Mouse (Mus musculus): ENCODE results near the gene Olig1. TPM values are rescaled to one million over a fixed set of nuclear protein-coding genes. Genes with fewer than 3 reads are reported as not detected.
A peak's percentile ranks its signal among the peaks of the same experiment; 100 is the strongest.

The Olig1 gene
- polyA plus RNA-seq, 1 experiment: not detected

DNA sequence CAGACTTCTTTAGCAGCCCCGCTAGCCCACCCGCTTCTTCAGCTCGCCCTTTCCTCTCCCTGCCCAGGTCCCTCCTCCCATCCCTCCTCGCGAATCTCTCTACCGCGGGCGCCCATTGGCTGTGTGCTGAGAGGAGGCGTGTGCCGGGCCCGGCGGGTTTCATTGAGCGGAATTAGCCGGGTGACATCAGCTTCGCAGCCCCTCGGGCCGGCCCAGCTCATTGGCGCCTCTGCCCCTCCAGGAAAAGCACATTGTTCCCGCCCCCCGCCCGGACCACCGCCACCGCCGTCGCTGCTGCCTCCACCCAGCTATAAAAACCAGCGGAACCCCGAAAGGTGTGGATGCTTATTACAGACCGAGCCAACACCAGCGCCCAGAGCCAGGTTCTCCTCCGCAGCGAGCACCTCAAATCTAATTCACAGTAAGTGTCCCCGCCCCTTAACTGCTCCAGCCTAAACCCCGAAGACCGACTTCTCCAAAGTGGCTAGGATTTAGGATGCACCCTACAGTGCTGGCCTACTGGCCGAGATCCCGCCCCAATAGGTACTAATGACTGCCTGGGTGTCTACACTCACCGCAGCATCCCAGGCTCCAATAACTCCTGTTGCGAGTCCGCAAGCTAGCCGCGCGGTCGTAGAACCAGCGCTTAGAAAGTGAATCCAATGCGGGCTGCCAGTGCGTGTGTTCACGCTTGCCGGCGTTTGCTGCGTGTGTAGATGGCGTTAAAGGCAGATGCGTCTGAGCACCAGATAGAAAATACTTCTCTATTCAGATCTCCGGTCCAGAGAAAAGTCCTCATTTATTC, 44.1 kb upstream of the Olig1 start, which contains the start of gene Olig2:
Gene Olig2, plus strand, starts transcription at position 225 of the 805 bp plus-strand sequence.
- no peak for TF ChIP-seq POLR2A (IDR thresholded peaks at IDR 0.05; ENCODE audit: low read depth, low read length)
- no peak for TF ChIP-seq CTCF (IDR thresholded peaks at IDR 0.05; ENCODE audit: extremely low read depth, insufficient read length, insufficient replicate concordance, low read depth, low read length)
- WGBS: 3% methylated on average over 53 of the region's 53 CpGs
- Histone ChIP-seq H3K4me3 (ENCODE audit: low read depth, low read length) (peak within 1 kb of the TSS; percentile 13), H3K27me3 (ENCODE audit: control insufficient read depth, insufficient read depth, low read length) (peaks cover 83% of the 10 kb centered on the region), H3K27ac (ENCODE audit: insufficient read depth, low read depth, low read length) (no peak within 1 kb of the TSS), H3K36me3 (ENCODE audit: control insufficient read depth, insufficient read depth, low read length) (no peaks in the 10 kb centered on the region), H3K4me1 (ENCODE audit: control insufficient read depth, insufficient read depth, insufficient read length, low read length) (peaks cover 3% of the 10 kb centered on the region; the same call in 1 of the 2 replicates)

DNA sequence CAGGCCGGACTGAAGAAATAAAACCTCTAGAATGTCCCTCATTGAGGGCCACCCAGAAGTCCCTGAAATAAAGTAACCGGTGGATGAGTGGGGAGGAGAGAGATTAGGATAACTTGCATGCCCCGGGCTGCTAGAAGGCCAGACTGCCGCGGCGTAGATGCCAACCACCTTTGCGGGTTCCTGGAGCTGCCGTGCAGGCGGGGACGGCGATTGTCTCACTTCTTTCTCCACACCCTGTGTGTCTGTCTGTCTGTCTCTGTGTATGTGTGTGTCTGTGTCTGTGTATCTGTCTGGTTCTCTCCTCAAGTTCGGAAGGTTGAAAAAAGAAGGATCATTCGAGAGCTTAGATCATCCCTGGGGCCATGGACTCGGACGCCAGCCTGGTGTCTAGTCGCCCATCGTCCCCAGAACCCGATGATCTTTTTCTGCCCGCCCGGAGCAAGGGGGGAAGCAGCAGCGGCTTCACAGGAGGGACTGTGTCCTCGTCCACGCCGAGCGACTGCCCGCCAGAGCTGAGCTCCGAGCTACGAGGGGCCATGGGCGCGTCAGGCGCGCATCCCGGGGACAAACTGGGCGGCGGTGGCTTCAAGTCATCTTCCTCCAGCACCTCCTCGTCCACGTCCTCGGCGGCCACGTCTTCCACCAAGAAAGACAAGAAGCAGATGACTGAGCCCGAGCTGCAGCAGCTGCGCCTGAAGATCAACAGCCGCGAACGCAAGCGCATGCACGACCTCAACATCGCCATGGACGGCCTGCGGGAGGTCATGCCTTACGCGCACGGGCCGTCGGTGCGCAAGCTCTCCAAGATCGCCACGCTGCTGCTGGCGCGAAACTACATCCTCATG, 43.3 kb upstream of the Olig1 start:
- 3% methylated on average over 60 of the region's 60 CpGs for WGBS
- TF ChIP-seq POLR2A (IDR thresholded peaks at IDR 0.05; ENCODE audit: low read depth, low read length) (no peak), CTCF (IDR thresholded peaks at IDR 0.05; ENCODE audit: extremely low read depth, insufficient read length, insufficient replicate concordance, low read depth, low read length) (no peak)
- H3K27me3 ChIP-seq (ENCODE audit: control insufficient read depth, insufficient read depth, low read length): peaks cover 83% of the 10 kb centered on the region

DNA sequence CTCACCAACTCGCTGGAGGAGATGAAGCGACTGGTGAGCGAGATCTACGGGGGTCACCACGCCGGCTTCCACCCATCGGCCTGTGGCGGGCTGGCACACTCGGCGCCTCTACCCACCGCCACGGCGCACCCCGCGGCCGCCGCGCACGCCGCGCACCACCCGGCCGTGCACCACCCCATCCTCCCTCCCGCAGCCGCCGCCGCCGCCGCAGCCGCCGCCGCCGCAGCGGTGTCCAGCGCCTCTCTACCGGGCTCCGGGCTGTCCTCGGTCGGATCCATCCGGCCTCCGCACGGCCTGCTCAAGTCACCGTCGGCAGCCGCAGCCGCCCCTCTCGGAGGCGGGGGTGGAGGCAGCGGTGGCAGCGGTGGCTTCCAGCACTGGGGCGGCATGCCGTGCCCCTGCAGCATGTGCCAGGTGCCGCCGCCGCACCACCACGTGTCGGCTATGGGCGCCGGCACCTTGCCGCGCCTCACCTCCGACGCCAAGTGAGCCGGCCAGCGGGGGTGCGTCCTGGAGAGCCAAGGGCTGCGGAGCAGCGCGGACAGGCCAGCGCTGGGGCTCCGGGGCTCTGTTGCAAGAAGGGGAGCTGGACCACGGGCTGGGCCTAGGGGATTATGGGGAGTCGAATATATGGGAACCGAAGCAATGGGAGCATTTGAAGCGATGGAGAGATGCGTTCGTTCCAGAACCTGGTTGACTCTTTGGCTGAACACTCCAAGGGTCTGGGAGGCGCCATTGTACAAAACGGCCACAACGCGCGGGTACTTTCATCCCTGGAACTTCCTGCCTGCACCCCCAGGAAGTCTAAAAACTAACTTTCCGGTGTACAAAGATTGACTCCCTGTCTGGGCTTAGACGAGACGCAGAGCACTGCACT, 42.5 kb upstream of the Olig1 start:
- Histone ChIP-seq H3K36me3 (ENCODE audit: control insufficient read depth, insufficient read depth, low read length) (no peaks in the 10 kb centered on the region), H3K27me3 (ENCODE audit: control insufficient read depth, insufficient read depth, low read length) (peaks cover 82% of the 10 kb centered on the region), H3K27ac (ENCODE audit: insufficient read depth, low read depth, low read length) (no peak overlapping the region), H3K4me1 (ENCODE audit: control insufficient read depth, insufficient read depth, insufficient read length, low read length) (peaks cover 3% of the 10 kb centered on the region; the same call in 1 of the 2 replicates), H3K4me3 (ENCODE audit: low read depth, low read length) (no peak overlapping the region)
- 3% methylated on average over 85 of the region's 85 CpGs for WGBS
- TF ChIP-seq POLR2A (IDR thresholded peaks at IDR 0.05; ENCODE audit: low read depth, low read length): no peak
- no peak for TF ChIP-seq CTCF (IDR thresholded peaks at IDR 0.05; ENCODE audit: extremely low read depth, insufficient read length, insufficient replicate concordance, low read depth, low read length)

More for the DNA sequence above, 43.3 kb upstream of the Olig1 start:
- H3K27ac ChIP-seq (ENCODE audit: insufficient read depth, low read depth, low read length): no peak overlapping the region
- H3K36me3 ChIP-seq (ENCODE audit: control insufficient read depth, insufficient read depth, low read length): no peaks in the 10 kb centered on the region
- H3K4me1 ChIP-seq (ENCODE audit: control insufficient read depth, insufficient read depth, insufficient read length, low read length): peaks cover 3% of the 10 kb centered on the region; the same call in 1 of the 2 replicates
- no peak overlapping the region for H3K4me3 ChIP-seq (ENCODE audit: low read depth, low read length)

DNA sequence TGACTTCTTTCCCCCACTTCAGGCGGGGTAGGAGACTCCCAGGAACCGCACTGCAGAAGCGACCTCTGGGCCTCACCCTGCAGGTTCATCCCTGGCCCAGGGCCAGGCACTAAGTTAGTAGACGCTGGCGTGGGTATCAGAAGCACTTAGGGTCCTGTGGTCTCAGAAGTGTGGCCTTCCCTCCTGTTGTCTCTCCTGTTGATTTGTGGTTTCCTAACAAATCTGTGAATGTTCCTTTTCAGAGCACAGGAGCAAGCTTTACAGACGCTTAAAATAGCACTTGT, 41.9 kb upstream of the Olig1 start:
- H3K27ac ChIP-seq (ENCODE audit: insufficient read depth, low read depth, low read length): no peak overlapping the region
- peaks cover 3% of the 10 kb centered on the region; the same call in 1 of the 2 replicates for H3K4me1 ChIP-seq (ENCODE audit: control insufficient read depth, insufficient read depth, insufficient read length, low read length)
- H3K27me3 ChIP-seq (ENCODE audit: control insufficient read depth, insufficient read depth, low read length): peaks cover 82% of the 10 kb centered on the region
- TF ChIP-seq CTCF (IDR thresholded peaks at IDR 0.05; ENCODE audit: extremely low read depth, insufficient read length, insufficient replicate concordance, low read depth, low read length) (no peak), POLR2A (IDR thresholded peaks at IDR 0.05; ENCODE audit: low read depth, low read length) (no peak)
- no peaks in the 10 kb centered on the region for H3K36me3 ChIP-seq (ENCODE audit: control insufficient read depth, insufficient read depth, low read length)
- 3% methylated on average over 6 of the region's 6 CpGs for WGBS
- no peak overlapping the region for H3K4me3 ChIP-seq (ENCODE audit: low read depth, low read length)

DNA sequence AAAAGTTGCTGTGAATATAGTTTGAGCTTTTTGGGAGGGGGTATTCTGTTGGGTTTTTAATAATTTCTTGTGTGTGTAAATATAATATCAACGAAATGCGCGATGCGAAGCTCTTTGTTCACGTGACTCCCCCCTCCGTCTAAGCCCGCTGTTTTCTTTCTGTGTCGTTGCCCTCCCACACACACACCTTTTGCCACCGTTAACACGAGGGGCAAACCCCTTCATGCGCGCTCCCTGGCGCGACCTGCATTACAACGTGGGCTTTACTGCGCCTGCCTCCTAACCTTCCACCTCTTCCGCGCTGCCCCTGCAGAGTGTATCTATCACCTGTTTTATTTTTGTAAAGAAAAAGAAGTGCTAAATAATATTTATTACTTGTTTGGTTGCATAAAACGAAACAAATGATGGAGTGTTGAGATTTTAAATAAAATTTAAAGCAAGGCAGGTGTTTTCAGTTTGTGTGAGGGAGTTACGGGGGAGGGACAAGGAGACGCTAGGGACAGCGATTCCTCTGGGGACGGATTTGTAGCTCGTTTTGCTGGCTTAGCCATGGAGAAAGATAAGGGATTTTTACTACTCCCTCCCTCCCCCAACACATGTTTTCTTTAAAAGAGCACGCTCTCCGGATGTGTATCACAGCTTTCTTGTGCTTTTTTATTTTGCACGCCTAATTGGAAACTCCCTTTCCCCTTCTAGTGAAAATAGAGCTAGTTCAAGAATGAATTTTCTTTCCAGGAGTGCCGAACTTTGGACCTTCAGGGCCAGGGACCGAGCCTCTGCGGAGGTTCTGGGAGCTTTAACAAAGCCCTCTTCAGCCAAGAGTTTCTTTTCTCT, 41.1 kb upstream of the Olig1 start:
- 8% methylated on average over 30 of the region's 30 CpGs for WGBS
- TF ChIP-seq CTCF (IDR thresholded peaks at IDR 0.05; ENCODE audit: extremely low read depth, insufficient read length, insufficient replicate concordance, low read depth, low read length) (no peak), POLR2A (IDR thresholded peaks at IDR 0.05; ENCODE audit: low read depth, low read length) (no peak)

DNA sequence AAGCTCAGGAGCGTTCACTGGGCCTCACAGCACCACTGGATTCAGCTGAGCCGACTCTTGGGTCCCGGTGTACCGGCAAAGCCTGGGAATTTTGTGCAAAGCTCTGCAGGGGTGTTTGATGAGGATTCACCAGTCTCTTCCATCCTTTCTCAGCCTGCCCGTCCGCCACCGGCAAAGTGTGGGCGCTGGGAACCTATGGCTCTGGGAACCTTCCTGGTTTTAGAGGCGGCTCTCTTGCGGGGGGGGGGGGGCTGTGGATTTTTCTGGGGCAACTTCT, 40.6 kb upstream of the Olig1 start:
- Histone ChIP-seq H3K36me3 (ENCODE audit: control insufficient read depth, insufficient read depth, low read length) (no peaks in the 10 kb centered on the region), H3K4me1 (ENCODE audit: control insufficient read depth, insufficient read depth, insufficient read length, low read length) (peaks cover 3% of the 10 kb centered on the region; the same call in 1 of the 2 replicates), H3K27ac (ENCODE audit: insufficient read depth, low read depth, low read length) (no peak overlapping the region), H3K27me3 (ENCODE audit: control insufficient read depth, insufficient read depth, low read length) (peaks cover 84% of the 10 kb centered on the region), H3K4me3 (ENCODE audit: low read depth, low read length) (no peak overlapping the region)
- TF ChIP-seq POLR2A (IDR thresholded peaks at IDR 0.05; ENCODE audit: low read depth, low read length): no peak
- no peak for TF ChIP-seq CTCF (IDR thresholded peaks at IDR 0.05; ENCODE audit: extremely low read depth, insufficient read length, insufficient replicate concordance, low read depth, low read length)
- WGBS: 6% methylated on average over 10 of the region's 10 CpGs

More for the DNA sequence above, 41.1 kb upstream of the Olig1 start:
- H3K27me3 ChIP-seq (ENCODE audit: control insufficient read depth, insufficient read depth, low read length): peaks cover 82% of the 10 kb centered on the region
- no peak overlapping the region for H3K4me3 ChIP-seq (ENCODE audit: low read depth, low read length)
- H3K4me1 ChIP-seq (ENCODE audit: control insufficient read depth, insufficient read depth, insufficient read length, low read length): peaks cover 3% of the 10 kb centered on the region; the same call in 1 of the 2 replicates
- no peak overlapping the region for H3K27ac ChIP-seq (ENCODE audit: insufficient read depth, low read depth, low read length)
- H3K36me3 ChIP-seq (ENCODE audit: control insufficient read depth, insufficient read depth, low read length): no peaks in the 10 kb centered on the region

All from small intestine, adult 2 months (tissue).